Mouse (Mus musculus): ENCODE data around the gene Fam83f. TPM values are rescaled to one million over a fixed set of nuclear protein-coding genes. Genes with fewer than 3 reads are reported as not detected.
A peak's percentile ranks its signal among the peaks of the same experiment; 100 is the strongest.

Fam83f gene
- polyA plus RNA-seq, 1 experiment from 2014 or later, result 1.8 TPM

DNA sequence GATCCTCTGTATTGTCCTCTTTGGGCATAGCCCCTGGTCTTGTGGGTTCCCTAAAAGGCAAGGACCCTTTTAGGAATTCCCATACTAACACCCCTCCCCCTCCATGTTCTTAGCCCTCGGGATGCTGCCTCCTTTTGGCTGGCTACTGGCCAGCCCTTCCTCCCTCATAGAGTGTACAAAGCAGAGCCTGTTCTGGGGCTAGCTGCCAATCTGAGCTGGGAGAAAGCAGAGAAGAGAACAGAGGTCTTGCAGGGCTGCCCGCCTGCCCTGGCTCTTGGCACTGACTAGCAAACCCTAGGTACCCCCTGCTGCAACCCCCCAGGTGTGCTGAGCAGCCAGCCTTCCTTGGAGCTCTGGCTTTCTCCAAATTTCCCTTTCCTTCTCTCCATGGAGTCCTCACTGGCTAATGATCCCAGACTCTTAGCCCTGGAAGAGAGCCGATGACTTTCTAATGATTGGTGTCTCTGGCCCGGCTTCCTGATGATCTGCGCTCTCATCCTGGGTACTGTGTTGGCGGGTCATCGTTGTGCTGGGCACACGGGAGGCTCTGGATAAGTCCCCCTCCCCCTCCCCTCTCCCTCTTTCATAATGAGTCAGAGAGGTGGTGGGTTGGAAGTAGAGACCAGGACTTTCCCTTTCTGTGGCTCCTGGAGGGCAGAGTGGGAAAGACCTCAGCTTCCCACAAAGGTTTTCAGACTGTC, 8.0 kb downstream of the Fam83f start:
- 0 out of 2 replicates have a peak overlapping the region, but pooled peaks have one; percentile 7 for H3K27ac ChIP-seq (ENCODE audit: low read depth)
- 0 out of 2 replicates have a peak, but pooled peaks have one; percentile 16 for ATAC-seq

DNA sequence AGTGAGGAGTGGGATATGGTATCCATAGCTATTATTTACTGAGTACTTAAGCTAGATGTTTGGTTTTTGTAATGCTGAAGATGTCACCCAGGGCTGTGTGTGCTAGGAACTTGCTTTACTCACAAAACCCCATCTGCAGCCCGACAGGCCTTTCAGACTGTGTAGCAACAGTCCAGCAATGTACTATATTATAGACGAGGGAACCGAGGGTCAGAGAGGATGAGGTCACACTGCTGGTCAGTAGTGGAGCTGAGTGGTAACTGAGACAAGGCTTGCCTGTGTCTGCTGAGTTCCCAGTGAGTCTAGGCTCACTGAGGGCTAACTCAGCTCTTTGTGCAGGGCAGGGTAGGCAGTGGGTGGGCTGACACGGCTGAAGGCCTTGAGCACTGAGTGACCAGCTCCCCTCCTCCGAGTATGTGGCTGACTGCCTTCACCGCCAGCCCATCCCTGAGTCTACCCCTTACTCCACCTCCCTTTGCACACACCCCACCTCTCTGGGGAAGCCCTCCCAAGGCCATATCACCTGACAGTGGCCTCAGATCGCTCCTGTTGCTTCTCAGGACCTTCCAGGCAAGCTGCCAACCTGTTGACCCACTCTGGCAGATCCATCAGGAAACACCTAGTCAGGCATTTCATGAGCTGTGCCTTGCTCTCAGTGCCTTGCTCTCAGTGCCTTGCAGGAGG, 8.8 kb downstream of the Fam83f start:
- TF ChIP-seq CTCF (IDR thresholded peaks at IDR 0.05; ENCODE audit: low read depth) (no peak), EP300 (IDR thresholded peaks at IDR 0.05; ENCODE audit: low read depth) (no peak)
- Histone ChIP-seq H3K9me3 (ENCODE audit: low read length) (no peaks in the 10 kb centered on the region), H3K9ac (replicated peaks) (no peak overlapping the region), H3K4me3 (ENCODE audit: low read depth, low read length) (no peak overlapping the region), H3K4me2 (ENCODE audit: low read depth, low read length) (no peak overlapping the region), H3K27ac (ENCODE audit: low read depth) (peak overlapping the region; percentile 53), H3K36me3 (replicated peaks; ENCODE audit: insufficient read depth, low read length) (no peaks in the 10 kb centered on the region), H3K27me3 (ENCODE audit: insufficient read depth, low read length) (no peaks in the 10 kb centered on the region), H3K4me1 (ENCODE audit: insufficient read depth) (peaks cover 54% of the 10 kb centered on the region)
- ATAC-seq, result peak; percentile 75
- 44% methylated on average over 7 of the region's 7 CpGs for WGBS (ENCODE audit: insufficient replicate concordance)
- DNase-seq, result peak; percentile 41

More for the DNA sequence above, 8.0 kb downstream of the Fam83f start:
- 63% methylated on average over 8 of the region's 8 CpGs for WGBS (ENCODE audit: insufficient replicate concordance)
- Histone ChIP-seq H3K36me3 (replicated peaks; ENCODE audit: insufficient read depth, low read length) (no peaks in the 10 kb centered on the region), H3K9ac (replicated peaks) (no peak overlapping the region), H3K4me2 (ENCODE audit: low read depth, low read length) (no peak overlapping the region), H3K27me3 (ENCODE audit: insufficient read depth, low read length) (no peaks in the 10 kb centered on the region), H3K9me3 (ENCODE audit: low read length) (no peaks in the 10 kb centered on the region), H3K4me3 (ENCODE audit: low read depth, low read length) (no peak overlapping the region), H3K4me1 (ENCODE audit: insufficient read depth) (peaks cover 51% of the 10 kb centered on the region)
- no peak for DNase-seq
- TF ChIP-seq EP300 (IDR thresholded peaks at IDR 0.05; ENCODE audit: low read depth), result no peak
- no peak for TF ChIP-seq CTCF (IDR thresholded peaks at IDR 0.05; ENCODE audit: low read depth)

- TF ChIP-seq EP300 (IDR thresholded peaks at IDR 0.05; ENCODE audit: low read depth) (no peak), CTCF (IDR thresholded peaks at IDR 0.05; ENCODE audit: low read depth) (no peak)
- H3K9me3 ChIP-seq (ENCODE audit: low read length), result no peaks in the 10 kb centered on the region
- H3K4me1 ChIP-seq (ENCODE audit: insufficient read depth), result peaks cover 54% of the 10 kb centered on the region
- no peaks in the 10 kb centered on the region for H3K27me3 ChIP-seq (ENCODE audit: insufficient read depth, low read length)
- ATAC-seq (no peak), DNase-seq (no peak)
- H3K27ac ChIP-seq (ENCODE audit: low read depth), result peak overlapping the region; percentile 53
- H3K36me3 ChIP-seq (replicated peaks; ENCODE audit: insufficient read depth, low read length), result no peaks in the 10 kb centered on the region
- H3K4me3 ChIP-seq (ENCODE audit: low read depth, low read length), result no peak overlapping the region
- 29% methylated on average over 4 of the region's 4 CpGs for WGBS (ENCODE audit: insufficient replicate concordance)
- H3K9ac ChIP-seq (replicated peaks), result peak overlapping the region; percentile 12; the same call in 1 of the 2 replicates
- H3K4me2 ChIP-seq (ENCODE audit: low read depth, low read length), result no peak overlapping the region
These were observed 9.8 kb downstream of the Fam83f start for GRCm38 (mm10) chr15:80681466-80681881.

- Histone ChIP-seq H3K9me3 (ENCODE audit: low read length) (no peaks in the 10 kb centered on the region), H3K36me3 (replicated peaks; ENCODE audit: insufficient read depth, low read length) (no peaks in the 10 kb centered on the region), H3K27ac (ENCODE audit: low read depth) (peak overlapping the region; percentile 75), H3K4me3 (ENCODE audit: low read depth, low read length) (no peak overlapping the region), H3K9ac (replicated peaks) (no peak overlapping the region), H3K4me1 (ENCODE audit: insufficient read depth) (peaks cover 54% of the 10 kb centered on the region), H3K4me2 (ENCODE audit: low read depth, low read length) (peak overlapping the region; percentile 26; the same call in 1 of the 2 replicates), H3K27me3 (ENCODE audit: insufficient read depth, low read length) (no peaks in the 10 kb centered on the region)
- DNase-seq (no peak), ATAC-seq (peak; percentile 67)
- TF ChIP-seq EP300 (IDR thresholded peaks at IDR 0.05; ENCODE audit: low read depth) (peak; percentile 51; the same call in 1 of the 2 replicates), CTCF (IDR thresholded peaks at IDR 0.05; ENCODE audit: low read depth) (no peak)
- 60% methylated on average over 8 of the region's 8 CpGs for WGBS (ENCODE audit: insufficient replicate concordance)
These were observed 10.7 kb downstream of the Fam83f start for GRCm38 (mm10) chr15:80682343-80682742.

DNA sequence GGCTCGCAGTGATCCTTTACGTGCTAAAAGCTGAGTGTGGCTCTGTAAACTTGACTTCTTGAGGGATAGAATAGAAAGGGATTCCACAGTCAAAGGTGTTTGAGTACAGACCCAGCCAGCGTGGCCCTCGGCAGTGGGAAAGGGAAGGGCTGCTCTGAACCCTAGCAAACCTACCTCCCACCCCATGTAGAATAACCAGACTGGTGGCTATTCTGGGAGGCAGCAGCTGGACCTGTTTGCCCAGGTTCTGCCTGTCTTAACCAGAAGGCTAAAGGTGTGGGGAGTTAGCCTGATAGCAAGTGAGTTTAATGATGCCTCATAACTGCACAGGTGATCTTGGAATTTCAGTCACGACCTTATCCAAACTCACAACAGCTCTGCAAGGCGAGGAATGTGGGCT, 11.5 kb downstream of the Fam83f start:
- ATAC-seq, result no peak
- 69% methylated on average over 6 of the region's 6 CpGs for WGBS (ENCODE audit: insufficient replicate concordance)
- H3K4me3 ChIP-seq (ENCODE audit: low read depth, low read length), result no peak overlapping the region
- DNase-seq, result no peak
- H3K27ac ChIP-seq (ENCODE audit: low read depth), result 0 out of 2 replicates have a peak overlapping the region, but pooled peaks have one; percentile 75
- H3K4me2 ChIP-seq (ENCODE audit: low read depth, low read length), result no peak overlapping the region
- no peaks in the 10 kb centered on the region for H3K9me3 ChIP-seq (ENCODE audit: low read length)
- H3K4me1 ChIP-seq (ENCODE audit: insufficient read depth), result peaks cover 54% of the 10 kb centered on the region
- H3K36me3 ChIP-seq (replicated peaks; ENCODE audit: insufficient read depth, low read length), result no peaks in the 10 kb centered on the region
- TF ChIP-seq CTCF (IDR thresholded peaks at IDR 0.05; ENCODE audit: low read depth), result no peak
- TF ChIP-seq EP300 (IDR thresholded peaks at IDR 0.05; ENCODE audit: low read depth), result no peak
- H3K27me3 ChIP-seq (ENCODE audit: insufficient read depth, low read length), result no peaks in the 10 kb centered on the region
- no peak overlapping the region for H3K9ac ChIP-seq (replicated peaks)

DNA sequence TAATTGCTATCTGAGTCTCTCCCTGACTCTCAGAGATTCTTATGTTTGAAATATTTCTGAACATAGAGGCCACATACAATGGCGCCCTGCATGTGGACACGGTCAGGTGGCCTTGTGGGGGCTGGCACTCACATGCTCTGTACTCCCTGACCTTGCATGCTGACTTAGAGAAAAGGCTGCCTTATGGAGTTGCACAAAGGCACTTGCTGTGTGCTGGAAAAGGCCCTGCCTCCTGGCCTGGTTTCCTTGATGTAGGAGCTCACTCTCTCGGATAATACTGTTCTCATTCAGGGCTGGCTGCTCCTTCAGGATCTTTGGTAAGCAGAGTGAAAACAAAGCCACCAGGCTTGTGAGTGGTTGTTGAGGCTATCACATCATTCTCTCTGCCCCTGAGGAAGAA, 12.3 kb downstream of the Fam83f start:
- H3K4me1 ChIP-seq (ENCODE audit: insufficient read depth), result peaks cover 55% of the 10 kb centered on the region
- H3K36me3 ChIP-seq (replicated peaks; ENCODE audit: insufficient read depth, low read length), result no peaks in the 10 kb centered on the region
- H3K27me3 ChIP-seq (ENCODE audit: insufficient read depth, low read length), result no peaks in the 10 kb centered on the region
- no peak overlapping the region for H3K27ac ChIP-seq (ENCODE audit: low read depth)
- H3K4me2 ChIP-seq (ENCODE audit: low read depth, low read length), result no peak overlapping the region
- 68% methylated on average over 3 of the region's 3 CpGs for WGBS (ENCODE audit: insufficient replicate concordance)
- H3K4me3 ChIP-seq (ENCODE audit: low read depth, low read length), result no peak overlapping the region
- no peak for DNase-seq
- TF ChIP-seq EP300 (IDR thresholded peaks at IDR 0.05; ENCODE audit: low read depth) (no peak), CTCF (IDR thresholded peaks at IDR 0.05; ENCODE audit: low read depth) (no peak)
- no peaks in the 10 kb centered on the region for H3K9me3 ChIP-seq (ENCODE audit: low read length)
- no peak overlapping the region for H3K9ac ChIP-seq (replicated peaks)
- no peak for ATAC-seq
